Mouse (Mus musculus): ENCODE results near the gene Kcp. TPM values are rescaled to one million over a fixed set of nuclear protein-coding genes. Genes with fewer than 3 reads are reported as not detected.

The Kcp gene
- polyA plus RNA-seq, 1 experiment from 2014 or later: 2.8 TPM

DNA sequence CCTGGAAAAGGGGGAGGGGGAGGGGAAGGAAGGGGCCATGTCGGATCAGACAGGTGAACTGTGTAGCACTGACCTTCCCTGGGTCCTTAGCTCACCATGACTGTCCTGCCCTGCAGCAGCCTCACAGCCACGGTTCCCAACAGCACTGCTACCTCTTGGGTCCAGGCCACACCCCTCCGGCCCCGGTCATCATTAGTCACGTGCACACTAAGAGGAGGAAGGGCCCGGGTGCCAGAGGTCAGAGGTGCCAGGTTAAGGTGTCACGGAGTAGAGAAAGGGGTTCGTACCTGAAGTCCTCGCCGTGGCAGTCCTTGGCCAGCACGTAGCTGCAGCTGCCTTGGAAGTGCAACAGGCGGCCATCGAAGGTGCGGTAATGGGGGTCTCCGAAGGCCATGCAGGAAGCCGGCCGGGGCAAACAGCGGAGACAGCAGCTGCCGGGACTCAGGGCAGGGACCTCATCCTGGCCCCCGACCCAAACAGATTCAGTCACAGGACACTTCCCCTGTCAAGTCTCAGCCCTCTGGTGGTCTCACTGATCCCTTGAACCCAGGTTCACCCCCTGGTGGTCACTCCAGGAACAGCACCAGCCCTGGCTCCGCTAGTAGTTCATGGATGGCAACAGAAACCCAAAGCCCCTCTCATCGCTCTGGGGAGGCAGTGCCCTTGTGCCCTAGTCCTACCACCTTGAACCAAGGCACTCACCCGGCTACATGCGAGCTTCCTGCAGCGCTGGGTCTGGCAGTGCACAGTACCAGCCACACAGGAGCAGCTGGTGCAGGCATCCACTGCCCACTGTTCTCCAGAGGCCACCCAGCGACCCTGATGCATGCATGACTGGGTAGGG is 22.8 kb downstream of the Kcp start:
- peak; percentile 73 for ATAC-seq (ENCODE audit: low read depth)
- Histone ChIP-seq H3K36me3 (ENCODE audit: control insufficient read depth, insufficient read depth) (no peaks in the 10 kb centered on the region), H3K27me3 (ENCODE audit: control insufficient read depth, insufficient read depth, low read depth, low read length) (peaks cover 9% of the 10 kb centered on the region), H3K4me2 (ENCODE audit: low read depth, low read length) (peak overlapping the region; percentile 71), H3K4me3 (ENCODE audit: low read depth, low read length) (peak overlapping the region; percentile 53), H3K9me3 (replicated peaks; ENCODE audit: control insufficient read depth, low read length) (no peaks in the 10 kb centered on the region), H3K9ac (ENCODE audit: low read depth, low read length) (peak overlapping the region; percentile 38; the same call in 1 of the 2 replicates), H3K4me1 (ENCODE audit: control insufficient read depth, low read depth, low read length) (no peaks in the 10 kb centered on the region; the same call in 1 of the 2 replicates), H3K27ac (ENCODE audit: low read length) (no peak overlapping the region)
- 3% methylated on average over 26 of the region's 26 CpGs for WGBS (ENCODE audit: insufficient replicate concordance)

DNA sequence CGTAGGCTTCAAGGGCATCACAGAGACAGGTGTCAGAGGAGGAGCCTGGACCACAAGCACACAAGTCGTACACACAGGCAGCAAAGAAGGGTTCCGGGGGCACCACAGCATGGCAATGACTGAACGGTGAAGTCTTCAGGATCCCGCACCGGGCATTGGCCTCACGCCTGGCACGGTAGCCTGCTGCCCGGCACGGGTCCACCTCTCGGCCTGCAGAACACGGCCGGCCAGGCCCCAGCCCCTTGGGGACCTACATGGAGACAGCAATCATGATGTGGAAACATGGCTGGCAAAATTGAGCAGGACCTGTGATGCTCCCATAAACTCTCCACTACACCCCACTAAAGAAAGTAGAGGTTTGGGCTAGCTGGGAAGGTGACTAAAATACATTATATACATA is 25.1 kb downstream of the Kcp start:
- Histone ChIP-seq H3K9me3 (replicated peaks; ENCODE audit: control insufficient read depth, low read length) (no peaks in the 10 kb centered on the region), H3K27me3 (ENCODE audit: control insufficient read depth, insufficient read depth, low read depth, low read length) (peaks cover 9% of the 10 kb centered on the region), H3K4me3 (ENCODE audit: low read depth, low read length) (no peak overlapping the region), H3K4me2 (ENCODE audit: low read depth, low read length) (no peak overlapping the region), H3K4me1 (ENCODE audit: control insufficient read depth, low read depth, low read length) (no peaks in the 10 kb centered on the region; the same call in 1 of the 2 replicates), H3K36me3 (ENCODE audit: control insufficient read depth, insufficient read depth) (no peaks in the 10 kb centered on the region), H3K9ac (ENCODE audit: low read depth, low read length) (no peak overlapping the region), H3K27ac (ENCODE audit: low read length) (no peak overlapping the region)
- no peak for ATAC-seq (ENCODE audit: low read depth)
- WGBS (ENCODE audit: insufficient replicate concordance): 78% methylated on average over 13 of the region's 13 CpGs

DNA sequence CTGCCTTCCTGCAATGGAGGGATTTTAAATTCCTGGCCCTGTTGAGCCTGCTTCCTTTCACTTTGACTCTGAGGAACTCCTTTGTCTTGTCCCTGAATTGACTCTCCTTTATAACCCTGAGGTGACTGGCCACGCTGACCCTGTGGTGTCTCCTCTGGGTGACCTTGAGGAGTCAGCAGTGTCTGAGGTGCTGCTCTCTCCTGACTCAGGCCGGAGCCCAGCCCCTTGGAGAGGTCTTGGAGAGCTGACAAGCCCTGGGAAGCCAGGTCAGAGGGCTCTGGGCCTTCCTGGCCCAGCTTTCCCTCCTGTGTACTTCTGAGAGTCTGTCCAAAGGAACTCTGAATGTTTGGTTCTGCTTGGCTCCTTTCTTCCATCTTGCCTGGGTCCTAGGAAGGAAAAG is 33.0 kb downstream of the Kcp start:
- H3K4me1 ChIP-seq (ENCODE audit: control insufficient read depth, low read depth, low read length): peaks cover 12% of the 10 kb centered on the region
- H3K36me3 ChIP-seq (ENCODE audit: control insufficient read depth, insufficient read depth): peaks cover 12% of the 10 kb centered on the region
- 66% methylated on average over 2 of the region's 2 CpGs for WGBS (ENCODE audit: insufficient replicate concordance)
- no peak overlapping the region for H3K9ac ChIP-seq (ENCODE audit: low read depth, low read length)
- peaks cover 2% of the 10 kb centered on the region; the same call in 1 of the 2 replicates for H3K27me3 ChIP-seq (ENCODE audit: control insufficient read depth, insufficient read depth, low read depth, low read length)
- H3K9me3 ChIP-seq (replicated peaks; ENCODE audit: control insufficient read depth, low read length): no peaks in the 10 kb centered on the region
- no peak overlapping the region for H3K27ac ChIP-seq (ENCODE audit: low read length)
- ATAC-seq (ENCODE audit: low read depth): no peak
- H3K4me2 ChIP-seq (ENCODE audit: low read depth, low read length): no peak overlapping the region
- no peak overlapping the region for H3K4me3 ChIP-seq (ENCODE audit: low read depth, low read length)

DNA sequence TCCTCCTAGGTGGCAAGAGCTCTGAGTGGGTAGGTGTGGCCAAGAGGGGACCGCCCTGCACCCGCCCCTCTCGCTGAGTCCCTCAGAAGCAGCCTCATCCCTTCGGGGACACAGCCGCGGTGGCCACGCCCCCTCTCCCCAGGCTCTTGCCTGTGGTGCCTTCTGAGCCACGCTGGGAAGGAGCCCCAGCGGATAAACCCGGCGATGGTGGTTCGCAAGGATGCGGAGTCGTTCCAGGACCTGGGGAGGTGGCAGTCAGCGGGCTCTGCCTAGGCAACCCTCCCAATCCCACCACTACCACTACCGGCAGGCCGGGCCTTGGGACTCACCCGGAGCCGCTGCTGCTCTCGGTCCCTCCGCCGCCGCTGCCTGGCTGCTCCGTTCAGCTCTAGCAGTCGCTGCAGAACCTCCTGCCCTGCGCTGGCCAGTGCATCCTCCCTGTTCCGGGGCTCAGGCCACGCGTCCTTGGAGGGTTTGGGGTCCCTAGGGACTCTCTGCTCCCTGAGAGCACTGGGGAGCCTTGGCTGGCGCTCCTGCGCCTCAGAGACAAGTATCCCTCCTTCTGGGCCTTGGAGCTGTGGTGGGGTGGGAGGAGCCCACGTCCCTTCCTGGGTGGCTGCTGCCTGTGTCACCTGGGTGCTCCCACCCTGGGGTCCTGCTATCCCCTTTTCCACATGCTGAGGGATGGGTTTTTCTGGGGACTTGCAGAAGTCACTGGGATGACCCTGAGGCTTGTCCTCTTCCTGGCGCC is 33.6 kb downstream of the Kcp start:
- H3K9ac ChIP-seq (ENCODE audit: low read depth, low read length): peak overlapping the region; percentile 59
- H3K4me1 ChIP-seq (ENCODE audit: control insufficient read depth, low read depth, low read length): peaks cover 12% of the 10 kb centered on the region
- H3K36me3 ChIP-seq (ENCODE audit: control insufficient read depth, insufficient read depth): peaks cover 12% of the 10 kb centered on the region
- peak; percentile 96 for ATAC-seq (ENCODE audit: low read depth)
- WGBS (ENCODE audit: insufficient replicate concordance): 5% methylated on average over 33 of the region's 33 CpGs
- H3K4me2 ChIP-seq (ENCODE audit: low read depth, low read length): peak overlapping the region; percentile 79
- peaks cover 2% of the 10 kb centered on the region; the same call in 1 of the 2 replicates for H3K27me3 ChIP-seq (ENCODE audit: control insufficient read depth, insufficient read depth, low read depth, low read length)
- H3K9me3 ChIP-seq (replicated peaks; ENCODE audit: control insufficient read depth, low read length): no peaks in the 10 kb centered on the region
- H3K4me3 ChIP-seq (ENCODE audit: low read depth, low read length): peak overlapping the region; percentile 61
- no peak overlapping the region for H3K27ac ChIP-seq (ENCODE audit: low read length)

DNA sequence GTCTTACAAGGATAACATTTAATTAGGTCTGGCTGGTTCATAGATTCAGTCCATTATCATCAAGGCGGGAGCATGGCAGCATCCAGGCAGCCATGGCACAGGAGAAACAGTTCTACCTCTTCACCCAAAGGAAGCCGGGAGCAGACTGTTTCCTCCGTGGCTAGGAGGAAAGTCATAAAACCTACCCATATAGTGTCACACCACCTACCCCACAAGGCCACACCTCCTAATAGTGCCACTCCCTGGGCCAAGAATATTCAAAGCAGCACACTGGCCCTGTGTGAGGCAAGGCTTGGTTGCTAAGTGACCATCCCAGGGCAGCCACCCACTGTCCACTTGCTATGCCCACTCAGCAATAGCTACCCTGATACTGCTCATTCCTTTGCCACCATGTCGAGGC is 36.6 kb downstream of the Kcp start, which contains the start of gene Atp6v1fnb:
TSS of gene Atp6v1fnb (plus strand) at position 301 of the 400 bp plus-strand sequence.
- no peak for ATAC-seq (ENCODE audit: low read depth)
- Histone ChIP-seq H3K36me3 (ENCODE audit: control insufficient read depth, insufficient read depth) (peaks cover 12% of the 10 kb centered on the region), H3K27me3 (ENCODE audit: control insufficient read depth, insufficient read depth, low read depth, low read length) (peaks cover 2% of the 10 kb centered on the region; the same call in 1 of the 2 replicates), H3K4me3 (ENCODE audit: low read depth, low read length) (no peak within 1 kb of the TSS), H3K4me2 (ENCODE audit: low read depth, low read length) (no peak within 1 kb of the TSS), H3K9ac (ENCODE audit: low read depth, low read length) (no peak within 1 kb of the TSS), H3K27ac (ENCODE audit: low read length) (no peak within 1 kb of the TSS), H3K4me1 (ENCODE audit: control insufficient read depth, low read depth, low read length) (peaks cover 19% of the 10 kb centered on the region), H3K9me3 (replicated peaks; ENCODE audit: control insufficient read depth, low read length) (no peaks in the 10 kb centered on the region)
- WGBS (ENCODE audit: insufficient replicate concordance): 79% methylated on average over 4 of the region's 4 CpGs

DNA sequence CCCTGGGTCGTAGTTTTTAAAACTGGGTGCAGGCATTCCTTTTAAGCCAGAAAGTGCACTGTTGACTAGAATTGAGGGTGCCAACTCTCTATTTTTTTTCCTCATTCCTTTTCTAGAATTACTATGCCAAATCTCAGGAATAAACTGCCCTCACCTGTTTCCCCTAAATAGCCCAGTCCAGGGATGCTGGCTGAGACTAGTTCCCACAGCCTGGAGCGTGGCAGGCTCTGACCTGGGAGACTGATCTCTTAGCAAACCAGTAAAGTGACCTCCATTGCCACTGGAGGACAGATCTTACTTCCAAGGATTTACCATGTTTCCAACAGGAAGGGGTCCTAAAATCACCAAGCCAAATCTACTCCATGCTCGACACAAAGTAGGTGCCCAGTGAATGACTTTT is 38.9 kb downstream of the Kcp start:
- H3K27ac ChIP-seq (ENCODE audit: low read length): no peak overlapping the region
- 78% methylated on average over 3 of the region's 3 CpGs for WGBS (ENCODE audit: insufficient replicate concordance)

DNA sequence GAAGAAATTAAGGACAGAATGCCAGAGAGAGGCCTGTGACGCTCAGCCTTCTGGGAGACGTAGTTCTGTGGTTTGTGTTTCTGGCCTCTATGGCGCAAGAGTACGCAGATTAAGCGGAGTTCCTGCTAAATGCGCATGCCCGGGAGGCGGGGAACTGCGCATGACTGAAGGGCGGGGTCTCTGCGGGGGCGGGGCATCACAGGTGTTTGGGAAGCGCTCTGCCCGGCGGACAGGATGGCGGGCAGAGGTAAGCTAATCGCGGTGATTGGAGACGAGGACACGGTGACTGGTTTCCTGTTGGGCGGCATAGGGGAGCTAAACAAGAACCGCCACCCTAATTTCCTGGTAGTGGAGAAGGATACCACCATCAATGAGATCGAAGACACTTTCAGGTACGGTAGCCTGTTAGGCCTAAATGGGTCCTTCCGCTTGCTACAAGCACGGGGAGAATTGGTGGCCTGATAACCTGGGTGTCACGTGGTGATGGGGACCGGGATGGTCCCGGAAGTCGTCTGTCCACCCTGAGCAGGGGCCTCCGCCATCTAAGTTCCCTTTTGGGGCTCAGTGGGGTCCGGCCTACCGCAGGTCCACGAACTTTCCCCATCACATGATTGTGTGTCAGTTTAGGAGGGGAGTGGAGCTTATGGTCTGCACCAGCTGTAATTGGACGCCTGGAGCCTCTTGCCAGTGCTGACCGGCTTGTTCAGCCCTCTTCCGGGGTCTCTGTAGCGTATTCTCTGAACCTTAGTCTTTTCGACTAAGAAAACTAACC is 40.0 kb downstream of the Kcp start, which contains the start of gene Atp6v1f:
TSS of gene Atp6v1f (plus strand) at position 136 of the 772 bp plus-strand sequence.
- Histone ChIP-seq H3K27ac (ENCODE audit: low read length) (peak within 1 kb of the TSS; percentile 69), H3K4me3 (ENCODE audit: low read depth, low read length) (peak within 1 kb of the TSS; percentile 80), H3K9me3 (replicated peaks; ENCODE audit: control insufficient read depth, low read length) (no peaks in the 10 kb centered on the region), H3K27me3 (ENCODE audit: control insufficient read depth, insufficient read depth, low read depth, low read length) (no peaks in the 10 kb centered on the region), H3K36me3 (ENCODE audit: control insufficient read depth, insufficient read depth) (peaks cover 12% of the 10 kb centered on the region), H3K4me2 (ENCODE audit: low read depth, low read length) (peak within 1 kb of the TSS; percentile 74), H3K4me1 (ENCODE audit: control insufficient read depth, low read depth, low read length) (peaks cover 7% of the 10 kb centered on the region), H3K9ac (ENCODE audit: low read depth, low read length) (peak within 1 kb of the TSS; percentile 76)
- under 1% methylated on average over 39 of the region's 39 CpGs for WGBS (ENCODE audit: insufficient replicate concordance)
- peak; percentile 93 for ATAC-seq (ENCODE audit: low read depth)

More for the DNA sequence above, 38.9 kb downstream of the Kcp start:
- H3K4me1 ChIP-seq (ENCODE audit: control insufficient read depth, low read depth, low read length): peaks cover 12% of the 10 kb centered on the region
- H3K36me3 ChIP-seq (ENCODE audit: control insufficient read depth, insufficient read depth): peaks cover 12% of the 10 kb centered on the region
- H3K9me3 ChIP-seq (replicated peaks; ENCODE audit: control insufficient read depth, low read length): no peaks in the 10 kb centered on the region
- no peak for ATAC-seq (ENCODE audit: low read depth)
- H3K27me3 ChIP-seq (ENCODE audit: control insufficient read depth, insufficient read depth, low read depth, low read length): no peaks in the 10 kb centered on the region
- H3K4me2 ChIP-seq (ENCODE audit: low read depth, low read length): peak overlapping the region; percentile 74
- H3K4me3 ChIP-seq (ENCODE audit: low read depth, low read length): peak overlapping the region; percentile 80
- H3K9ac ChIP-seq (ENCODE audit: low read depth, low read length): peak overlapping the region; percentile 76; the same call in 1 of the 2 replicates

DNA sequence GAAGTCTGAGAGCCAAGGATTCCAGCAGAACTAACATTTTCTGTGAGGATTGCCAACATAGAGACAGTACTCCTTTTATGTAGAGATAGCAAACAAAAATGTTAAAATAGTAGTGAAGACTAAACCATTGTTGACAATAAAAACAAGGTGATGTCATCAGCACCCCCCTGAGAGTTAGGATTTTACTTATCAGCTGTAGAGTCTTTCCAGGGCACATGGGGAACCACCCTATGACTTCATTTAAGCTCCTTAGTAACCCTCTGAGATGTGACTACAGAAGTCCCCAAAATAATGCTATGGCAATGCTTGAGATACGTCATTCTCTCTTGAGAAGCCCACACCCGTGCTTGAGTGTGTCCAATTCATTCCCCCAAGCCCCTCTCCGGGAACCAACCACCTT is 44.4 kb downstream of the Kcp start:
- Histone ChIP-seq H3K4me1 (ENCODE audit: control insufficient read depth, low read depth, low read length) (peaks cover 1% of the 10 kb centered on the region), H3K27me3 (ENCODE audit: control insufficient read depth, insufficient read depth, low read depth, low read length) (no peaks in the 10 kb centered on the region), H3K9me3 (replicated peaks; ENCODE audit: control insufficient read depth, low read length) (no peaks in the 10 kb centered on the region), H3K4me2 (ENCODE audit: low read depth, low read length) (no peak overlapping the region), H3K4me3 (ENCODE audit: low read depth, low read length) (no peak overlapping the region), H3K36me3 (ENCODE audit: control insufficient read depth, insufficient read depth) (no peaks in the 10 kb centered on the region), H3K9ac (ENCODE audit: low read depth, low read length) (no peak overlapping the region), H3K27ac (ENCODE audit: low read length) (no peak overlapping the region)
- WGBS (ENCODE audit: insufficient replicate concordance): 57% methylated on average over 3 of the region's 3 CpGs
- ATAC-seq (ENCODE audit: low read depth): no peak

All from liver, embryonic 16.5 days (tissue).